20 mouse cellular contexts compared by ENCODE assay signal in the genomic region with DNA sequence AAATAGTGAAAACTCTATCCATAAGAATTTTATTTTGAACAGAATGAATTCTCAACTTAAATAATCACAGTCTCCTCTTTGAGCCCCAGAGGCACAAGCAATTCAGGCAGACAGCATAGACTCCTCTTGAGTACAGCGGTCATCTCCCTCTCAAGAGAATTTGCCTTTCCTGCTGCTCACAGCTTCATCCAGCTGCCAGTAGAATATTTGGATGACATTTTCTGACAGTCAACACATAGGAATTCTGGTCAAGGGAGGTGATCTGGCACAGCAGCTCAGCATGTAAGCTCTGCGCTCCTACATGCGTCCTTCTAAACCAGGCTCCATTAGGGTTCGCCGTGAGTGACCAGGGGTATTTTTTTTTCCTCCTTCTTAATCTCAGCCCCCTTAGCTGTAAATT.
DNase-seq lines count a peak whose midpoint lies in the region; ATAC-seq and TF ChIP-seq lines count a peak whose summit lies in the region.
"Had no signal": no experiment of that assay in that cellular context is flagged by ENCODE, and none has a peak within 500 bp of the region (broad histone marks: within the 10 kb centered on the region; RNA-seq: fewer than 3 reads in every experiment).

No protein-coding gene starts in this region.

- 0 out of 2 replicates have a peak overlapping the region, but pooled peaks have one; percentile 20 for H3K27ac ChIP-seq in heart, embryonic 13.5 days (replicated peaks)
- no peak overlapping the region for H3K27ac ChIP-seq in heart, embryonic 12.5 days (ENCODE audit: poor library complexity, severe bottlenecking)
- peak overlapping the region; percentile 42 for H3K27ac ChIP-seq in heart, embryonic 16.5 days (ENCODE audit: low read length)
- peak overlapping the region; percentile 15; the same call in 1 of the 2 replicates for H3K27ac ChIP-seq in intestine, postnatal 0 days (ENCODE audit: low read depth, low read length)
- H3K27ac ChIP-seq in stomach, embryonic 15.5 days = peak overlapping the region; percentile 48; the same call in 1 of the 2 replicates
- H3K27ac ChIP-seq: kidney, embryonic 15.5 days; midbrain, embryonic 10.5 days; neural tube, embryonic 12.5 days had no signal

- no peak overlapping the region for H3K4me2 ChIP-seq in heart, embryonic 13.5 days
- H3K4me2 ChIP-seq in heart, embryonic 12.5 days = no peak overlapping the region
- H3K4me2 ChIP-seq in heart, embryonic 16.5 days (ENCODE audit: low read depth, low read length) = no peak overlapping the region
- H3K4me2 ChIP-seq in intestine, postnatal 0 days (replicated peaks; ENCODE audit: low read depth) = no peak overlapping the region
- peak overlapping the region; percentile 8; the same call in 1 of the 2 replicates for H3K4me2 ChIP-seq in stomach, embryonic 15.5 days
- H3K4me2 ChIP-seq: kidney, embryonic 15.5 days; neural tube, embryonic 12.5 days had no signal

- TF ChIP-seq CTCF in intestine, postnatal 0 days (IDR thresholded peaks at IDR 0.05; ENCODE audit: low read depth) = no peak

- DNase-seq in layer of hippocampus, postnatal 25 days (ENCODE audit: extremely low spot score in 1 of 2, low spot score in 1 of 2) = no peak
- no peak for DNase-seq in thymus, postnatal 25 days
- DNase-seq: adrenal gland, postnatal 14 days; cerebellum, adult 11-12 months; cerebellum, postnatal 36 days; forebrain, postnatal 0 days; gastrocnemius, postnatal 10 days; liver; right cerebral cortex, postnatal 14 days; thymus, adult 2 months had no signal

- no peaks in the 10 kb centered on the region for H3K4me1 ChIP-seq in heart, embryonic 13.5 days
- no peaks in the 10 kb centered on the region for H3K4me1 ChIP-seq in heart, embryonic 12.5 days (replicated peaks)
- no peaks in the 10 kb centered on the region for H3K4me1 ChIP-seq in heart, embryonic 16.5 days (ENCODE audit: control insufficient read depth, insufficient read depth, low read length)
- 0 out of 2 replicates have a peak, but pooled peaks cover 2% of the 10 kb centered on the region for H3K4me1 ChIP-seq in intestine, postnatal 0 days (replicated peaks; ENCODE audit: control insufficient read depth, insufficient read depth, low read length)
- H3K4me1 ChIP-seq in stomach, embryonic 15.5 days = no peaks in the 10 kb centered on the region
- H3K4me1 ChIP-seq: neural tube, embryonic 12.5 days had no signal

- no peak overlapping the region for H3K9ac ChIP-seq in heart, embryonic 13.5 days
- no peak overlapping the region for H3K9ac ChIP-seq in heart, embryonic 12.5 days
- H3K9ac ChIP-seq in heart, embryonic 16.5 days (ENCODE audit: low read length) = no peak overlapping the region
- no peak overlapping the region for H3K9ac ChIP-seq in intestine, postnatal 0 days (ENCODE audit: low read depth, low read length)
- no peak overlapping the region for H3K9ac ChIP-seq in stomach, embryonic 15.5 days
- H3K9ac ChIP-seq: forebrain, postnatal 0 days; kidney, embryonic 15.5 days; neural tube, embryonic 12.5 days had no signal

- H3K9me3 ChIP-seq in heart, embryonic 13.5 days = no peaks in the 10 kb centered on the region
- H3K9me3 ChIP-seq in heart, embryonic 12.5 days (replicated peaks) = no peaks in the 10 kb centered on the region
- H3K9me3 ChIP-seq in heart, embryonic 16.5 days (replicated peaks; ENCODE audit: control insufficient read depth, low read length) = no peaks in the 10 kb centered on the region
- no peaks in the 10 kb centered on the region for H3K9me3 ChIP-seq in intestine, postnatal 0 days (ENCODE audit: control insufficient read depth)
- no peaks in the 10 kb centered on the region for H3K9me3 ChIP-seq in stomach, embryonic 15.5 days
- H3K9me3 ChIP-seq: kidney, embryonic 15.5 days; midbrain, embryonic 10.5 days; neural tube, embryonic 12.5 days had no signal

- no peaks in the 10 kb centered on the region for H3K27me3 ChIP-seq in heart, embryonic 13.5 days (replicated peaks)
- no peaks in the 10 kb centered on the region for H3K27me3 ChIP-seq in heart, embryonic 12.5 days (replicated peaks)
- H3K27me3 ChIP-seq in heart, embryonic 16.5 days (ENCODE audit: control insufficient read depth, insufficient read depth, low read length) = no peaks in the 10 kb centered on the region
- no peaks in the 10 kb centered on the region for H3K27me3 ChIP-seq in intestine, postnatal 0 days (replicated peaks; ENCODE audit: control insufficient read depth, insufficient read depth, low read length)
- H3K27me3 ChIP-seq in stomach, embryonic 15.5 days (replicated peaks) = no peaks in the 10 kb centered on the region
- H3K27me3 ChIP-seq: kidney, embryonic 15.5 days; neural tube, embryonic 12.5 days had no signal

- no peaks in the 10 kb centered on the region for H3K36me3 ChIP-seq in heart, embryonic 13.5 days
- no peaks in the 10 kb centered on the region for H3K36me3 ChIP-seq in heart, embryonic 12.5 days
- no peaks in the 10 kb centered on the region for H3K36me3 ChIP-seq in heart, embryonic 16.5 days (ENCODE audit: control insufficient read depth, insufficient read depth)
- no peaks in the 10 kb centered on the region for H3K36me3 ChIP-seq in intestine, postnatal 0 days (ENCODE audit: control insufficient read depth, insufficient read depth)
- no peaks in the 10 kb centered on the region for H3K36me3 ChIP-seq in stomach, embryonic 15.5 days
- H3K36me3 ChIP-seq: kidney, embryonic 15.5 days; midbrain, embryonic 10.5 days; neural tube, embryonic 12.5 days had no signal

- H3K4me3 ChIP-seq in heart, embryonic 13.5 days = no peak overlapping the region
- no peak overlapping the region for H3K4me3 ChIP-seq in heart, embryonic 12.5 days
- no peak overlapping the region for H3K4me3 ChIP-seq in heart, embryonic 16.5 days (ENCODE audit: low read length)
- H3K4me3 ChIP-seq in intestine, postnatal 0 days (ENCODE audit: low read depth, low read length) = no peak overlapping the region
- H3K4me3 ChIP-seq in stomach, embryonic 15.5 days (replicated peaks) = no peak overlapping the region
- H3K4me3 ChIP-seq: kidney, embryonic 15.5 days; midbrain, embryonic 10.5 days; neural tube, embryonic 12.5 days had no signal

- no peak for ATAC-seq in heart, embryonic 13.5 days (ENCODE audit: extremely low read depth, insufficient number of reproducible peaks, low FRiP score, low TSS enrichment)
- no peak for ATAC-seq in heart, embryonic 12.5 days (ENCODE audit: insufficient number of reproducible peaks, low FRiP score)
- no peak for ATAC-seq in heart, embryonic 16.5 days (replicated peaks; ENCODE audit: extremely low read depth, insufficient read depth, low FRiP score)
- no peak for ATAC-seq in intestine, postnatal 0 days
- ATAC-seq in stomach, embryonic 15.5 days (ENCODE audit: insufficient read depth, low FRiP score, low read depth) = no peak
- ATAC-seq: activated CD4-positive, CD25-positive, alpha-beta regulatory T cell, adult 4 months; forebrain, postnatal 0 days; Patski had no signal

- 69% methylated on average over 5 of the region's 5 CpGs for WGBS in heart, embryonic 13.5 days
- 81% methylated on average over 5 of the region's 5 CpGs for WGBS in heart, embryonic 12.5 days
- WGBS in heart, embryonic 16.5 days = 77% methylated on average over 5 of the region's 5 CpGs
- 74% methylated on average over 5 of the region's 5 CpGs for WGBS in intestine, postnatal 0 days
- WGBS in stomach, embryonic 15.5 days = 66% methylated on average over 5 of the region's 5 CpGs
